ENCODE assay signal across 19 mouse cellular contexts in the genomic region with DNA sequence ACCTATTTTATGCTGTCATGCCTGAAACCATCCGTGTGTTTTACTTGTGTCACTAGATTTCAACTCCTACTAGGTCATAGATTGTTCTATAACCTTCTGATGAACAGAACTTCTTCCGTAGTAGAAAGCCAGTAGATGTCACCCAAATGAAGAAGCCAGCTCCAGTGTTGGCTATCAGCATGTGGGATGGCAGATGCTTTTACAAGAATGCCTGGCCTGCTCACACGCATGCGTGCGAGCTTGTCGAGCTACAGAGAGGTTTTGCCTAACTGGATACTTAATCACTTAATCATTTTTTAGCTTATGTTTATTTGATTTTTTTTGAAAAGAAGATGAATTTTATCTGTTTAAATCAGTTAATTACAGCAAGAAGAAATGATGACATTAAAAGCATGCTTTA.
A peak's percentile ranks its signal among the peaks of the same experiment; 100 is the strongest.
DNase-seq lines count a peak whose midpoint lies in the region; ATAC-seq and TF ChIP-seq lines count a peak whose summit lies in the region.
"Had no signal": no experiment of that assay in that cellular context is flagged by ENCODE, and none has a peak within 500 bp of the region (broad histone marks: within the 10 kb centered on the region; RNA-seq: fewer than 3 reads in every experiment).

No protein-coding gene starts in this region.

- H3K27me3 ChIP-seq in heart, embryonic 12.5 days (replicated peaks), result no peaks in the 10 kb centered on the region
- no peaks in the 10 kb centered on the region for H3K27me3 ChIP-seq in stomach, postnatal 0 days (ENCODE audit: control insufficient read depth, insufficient read depth, low read length)
- H3K27me3 ChIP-seq: embryonic facial prominence, embryonic 13.5 days; hindbrain, embryonic 13.5 days; intestine, embryonic 15.5 days; Patski had no signal

- no peak overlapping the region for H3K4me2 ChIP-seq in heart, embryonic 12.5 days
- H3K4me2 ChIP-seq in stomach, postnatal 0 days (replicated peaks; ENCODE audit: low read depth), result no peak overlapping the region
- H3K4me2 ChIP-seq: embryonic facial prominence, embryonic 13.5 days; hindbrain, embryonic 13.5 days; intestine, embryonic 15.5 days had no signal

- H3K4me1 ChIP-seq in heart, embryonic 12.5 days (replicated peaks), result no peaks in the 10 kb centered on the region
- no peaks in the 10 kb centered on the region for H3K4me1 ChIP-seq in stomach, postnatal 0 days (replicated peaks; ENCODE audit: control insufficient read depth, insufficient read depth)
- H3K4me1 ChIP-seq: hindbrain, embryonic 13.5 days; intestine, embryonic 15.5 days had no signal

- ATAC-seq in heart, embryonic 12.5 days (ENCODE audit: insufficient number of reproducible peaks, low FRiP score), result no peak
- ATAC-seq in stomach, postnatal 0 days (ENCODE audit: low FRiP score, low TSS enrichment), result no peak
- ATAC-seq: activated CD4-positive, CD25-positive, alpha-beta regulatory T cell, adult 4 months; intestine, embryonic 15.5 days; Patski had no signal

- no peak overlapping the region for H3K27ac ChIP-seq in heart, embryonic 12.5 days (ENCODE audit: poor library complexity, severe bottlenecking)
- H3K27ac ChIP-seq in stomach, postnatal 0 days (replicated peaks), result no peak overlapping the region
- H3K27ac ChIP-seq: embryonic facial prominence, embryonic 13.5 days; gastrocnemius, adult 2 months; hindbrain, embryonic 13.5 days; intestine, embryonic 15.5 days had no signal

- TF ChIP-seq CTCF in stomach, postnatal 0 days (IDR thresholded peaks at IDR 0.05; ENCODE audit: low read depth), result no peak

- H3K4me3 ChIP-seq in heart, embryonic 12.5 days, result no peak overlapping the region
- no peak overlapping the region for H3K4me3 ChIP-seq in stomach, postnatal 0 days (ENCODE audit: low read depth, low read length)
- H3K4me3 ChIP-seq: embryonic facial prominence, embryonic 13.5 days; gastrocnemius, adult 2 months; hindbrain, embryonic 13.5 days; intestine, embryonic 15.5 days had no signal

- WGBS in heart, embryonic 12.5 days, result 84% methylated on average over 6 of the region's 6 CpGs
- 81% methylated on average over 6 of the region's 6 CpGs for WGBS in stomach, postnatal 0 days

- no peaks in the 10 kb centered on the region for H3K36me3 ChIP-seq in heart, embryonic 12.5 days
- no peaks in the 10 kb centered on the region for H3K36me3 ChIP-seq in stomach, postnatal 0 days (ENCODE audit: control insufficient read depth, insufficient read depth, low read length)
- H3K36me3 ChIP-seq: embryonic facial prominence, embryonic 13.5 days; hindbrain, embryonic 13.5 days; intestine, embryonic 15.5 days had no signal

- no peaks in the 10 kb centered on the region for H3K9me3 ChIP-seq in heart, embryonic 12.5 days (replicated peaks)
- H3K9me3 ChIP-seq in stomach, postnatal 0 days (ENCODE audit: control insufficient read depth, low read length), result no peaks in the 10 kb centered on the region
- H3K9me3 ChIP-seq: embryonic facial prominence, embryonic 13.5 days; hindbrain, embryonic 13.5 days; intestine, embryonic 15.5 days had no signal

- no peak for TF ChIP-seq EP300 in stomach, postnatal 0 days (optimal IDR thresholded peaks at IDR 0.05)

- H3K9ac ChIP-seq in heart, embryonic 12.5 days, result no peak overlapping the region
- H3K9ac ChIP-seq in stomach, postnatal 0 days (ENCODE audit: low read length), result no peak overlapping the region
- H3K9ac ChIP-seq: embryonic facial prominence, embryonic 13.5 days; hindbrain, embryonic 13.5 days; intestine, embryonic 15.5 days had no signal

- DNase-seq in cerebellum, postnatal 14 days, result peak; percentile 49 to 53
- no peak for DNase-seq in cerebellum, adult 18-20 months
- DNase-seq in layer of hippocampus, adult 11-12 months (ENCODE audit: low spot score), result peak; percentile 11
- no peak for DNase-seq in layer of hippocampus, adult 9-10 months (ENCODE audit: low spot score)
- DNase-seq in layer of hippocampus, adult 8-10 months (ENCODE audit: low spot score in 2 of 2), result peak; percentile 11 to 21
- DNase-seq in layer of hippocampus, postnatal 36 days, result peak; percentile 7 to 9
- DNase-seq in stomach, postnatal 0 days (ENCODE audit: low spot score), result no peak
- DNase-seq: adrenal gland, postnatal 14 days; cerebellum, adult 2 months; cerebellum, postnatal 36 days; gastrocnemius, adult 2 months; gastrocnemius, postnatal 25 days; heart, postnatal 10 days had no signal

Comparison
In these comparisons a context has a peak if more than half of its experiments do, and no peak if none do; other contexts are left out.
1. DNase-seq: peak in cerebellum, postnatal 14 days (2 of 2), layer of hippocampus, adult 11-12 months (single experiment), layer of hippocampus, adult 8-10 months (2 of 2) and layer of hippocampus, postnatal 36 days (2 of 2); none in cerebellum, adult 18-20 months (0 of 2), layer of hippocampus, adult 9-10 months (single experiment) and stomach, postnatal 0 days (single experiment).